Mouse (Mus musculus) forebrain, embryonic 16.5 days (tissue): Measurements from ENCODE around the gene Lenep. TPM values are rescaled to one million over a fixed set of nuclear protein-coding genes. Genes with fewer than 3 reads are reported as not detected.

Experiments used
- ATAC-seq: fragments of 200-750 bp; cut with Nextera tagmentation; 2 replicates; pipeline ENCODE4 v1.8.0; 2017; ENCODE audit warnings: mild to moderate bottlenecking, moderate library complexity
- H3K27ac ChIP-seq: fragments of 300-500 bp; sonication (generic); 2 replicates; pipeline ENCODE4 v1.5.1; 2014; ENCODE audit warnings: low read length, control low read depth
- H3K27me3 ChIP-seq: fragments of 300-500 bp; sonication (generic); replicated peaks from 2 replicates; pipeline ENCODE4 v1.6.1; 2014; ENCODE audit warnings: low read length; ENCODE audit not compliant: control insufficient read depth, insufficient read depth
- H3K36me3 ChIP-seq: fragments of 300-500 bp; sonication (generic); 2 replicates; pipeline ENCODE4 v1.6.1; 2014; ENCODE audit not compliant: control insufficient read depth, insufficient read depth
- H3K4me1 ChIP-seq: fragments of 300-500 bp; sonication (generic); replicated peaks from 2 replicates; pipeline ENCODE4 v1.6.1; 2014; ENCODE audit warnings: low read length; ENCODE audit not compliant: control insufficient read depth, insufficient read depth
- H3K4me2 ChIP-seq: fragments of 300-500 bp; sonication (generic); 2 replicates; pipeline ENCODE4 v1.6.1; 2014; ENCODE audit warnings: mild to moderate bottlenecking, low read length, control low read depth
- H3K4me3 ChIP-seq: fragments of 300-500 bp; sonication (generic); replicated peaks from 2 replicates; pipeline ENCODE4 v1.5.1; 2014; ENCODE audit warnings: mild to moderate bottlenecking, low read length, control low read depth
- H3K9ac ChIP-seq: fragments of 300-500 bp; sonication (generic); replicated peaks from 2 replicates; pipeline ENCODE4 v1.6.1; 2014; ENCODE audit warnings: low read depth, low read length, control low read depth
- H3K9me3 ChIP-seq: fragments of 300-500 bp; sonication (generic); 2 replicates; pipeline ENCODE4 v1.6.1; 2016; ENCODE audit warnings: low read length; ENCODE audit not compliant: control insufficient read depth
- WGBS: fragments of 180-500 bp; shearing (Covaris S2); extraction: QIAGEN DNeasy Blood & Tissue Kit; methylation state at CpG from one replicate; pipeline ENCODE4 v1.1.7; 2014; 5-methylcytosine and 5-hydroxymethylcytosine counted together
- polyA plus RNA-seq: library from polyadenylated mRNA; unstranded; fragments of >200 nt; fragmentation: Nextera tagmentation; extraction: Ambion mirVana; gene quantifications from 2 replicates; pipeline ENCODE4 v1.2.1, GENCODE M21; 2015

Lenep gene
- polyA plus RNA-seq = 0.77 TPM in 1 of 2 replicates, not detected in the other

GRCm38 (mm10) chr3:89402693-89403092 lies at the start of gene Lenep:
Lenep (minus strand) TSS chr3:89402793.
- Histone ChIP-seq H3K4me2 (no peak within 1 kb of the TSS), H3K9me3 (no peaks in the 10 kb centered on the region), H3K4me3 (no peak within 1 kb of the TSS), H3K4me1 (no peaks in the 10 kb centered on the region), H3K27me3 (no peaks in the 10 kb centered on the region), H3K27ac (no peak within 1 kb of the TSS), H3K36me3 (peaks cover 11% of the 10 kb centered on the region; the same call in 1 of the 2 replicates), H3K9ac (no peak within 1 kb of the TSS)
- ATAC-seq = no peak
- 80% methylated on average over 5 of the region's 5 CpGs for WGBS

- no peak overlapping the region for H3K4me3 ChIP-seq
- no peaks in the 10 kb centered on the region for H3K9me3 ChIP-seq
- H3K4me1 ChIP-seq = no peaks in the 10 kb centered on the region
- H3K27ac ChIP-seq = no peak overlapping the region
- H3K9ac ChIP-seq = no peak overlapping the region
- no peaks in the 10 kb centered on the region for H3K27me3 ChIP-seq
- no peaks in the 10 kb centered on the region for H3K36me3 ChIP-seq
- no peak for ATAC-seq
- H3K4me2 ChIP-seq = no peak overlapping the region
- WGBS = 86% methylated on average over 1 of the region's 1 CpGs
Measured at GRCm38 (mm10) chr3:89451916-89452315, 49.3 kb upstream of the Lenep start.

GRCm38 (mm10) chr3:89449541-89449940 lies 46.9 kb upstream of the Lenep start:
- Histone ChIP-seq H3K4me1 (no peaks in the 10 kb centered on the region), H3K9ac (no peak overlapping the region), H3K36me3 (no peaks in the 10 kb centered on the region), H3K9me3 (no peaks in the 10 kb centered on the region), H3K27ac (no peak overlapping the region), H3K4me3 (no peak overlapping the region), H3K27me3 (no peaks in the 10 kb centered on the region), H3K4me2 (no peak overlapping the region)
- peak; percentile 64; the same call in 1 of the 2 replicates for ATAC-seq
- WGBS = 41% methylated on average over 7 of the region's 7 CpGs

- no peaks in the 10 kb centered on the region for H3K27me3 ChIP-seq
- WGBS = 70% methylated on average over 13 of the region's 13 CpGs
- no peak overlapping the region for H3K27ac ChIP-seq
- H3K4me1 ChIP-seq = no peaks in the 10 kb centered on the region
- no peaks in the 10 kb centered on the region for H3K36me3 ChIP-seq
- H3K9ac ChIP-seq = no peak overlapping the region
- no peak overlapping the region for H3K4me3 ChIP-seq
- no peak for ATAC-seq
- no peaks in the 10 kb centered on the region for H3K9me3 ChIP-seq
- no peak overlapping the region for H3K4me2 ChIP-seq
Measured at GRCm38 (mm10) chr3:89448720-89449537, 46.3 kb upstream of the Lenep start.

GRCm38 (mm10) chr3:89440691-89441090 lies 38.1 kb upstream of the Lenep start:
- no peak overlapping the region for H3K27ac ChIP-seq
- peaks cover 6% of the 10 kb centered on the region for H3K4me1 ChIP-seq
- WGBS = 90% methylated on average over 2 of the region's 2 CpGs
- no peaks in the 10 kb centered on the region for H3K36me3 ChIP-seq
- H3K27me3 ChIP-seq = no peaks in the 10 kb centered on the region
- H3K4me2 ChIP-seq = no peak overlapping the region
- H3K4me3 ChIP-seq = no peak overlapping the region
- ATAC-seq = no peak
- no peak overlapping the region for H3K9ac ChIP-seq
- H3K9me3 ChIP-seq = no peaks in the 10 kb centered on the region

- peaks cover 9% of the 10 kb centered on the region for H3K4me1 ChIP-seq
- peak overlapping the region; percentile 35 for H3K4me3 ChIP-seq
- 15% methylated on average over 5 of the region's 5 CpGs for WGBS
- no peak overlapping the region for H3K9ac ChIP-seq
- no peaks in the 10 kb centered on the region for H3K9me3 ChIP-seq
- H3K27me3 ChIP-seq = no peaks in the 10 kb centered on the region
- H3K4me2 ChIP-seq = peak overlapping the region; percentile 46
- H3K36me3 ChIP-seq = 0 out of 2 replicates have a peak, but pooled peaks cover 11% of the 10 kb centered on the region
- peak; percentile 52; the same call in 1 of the 2 replicates for ATAC-seq
- H3K27ac ChIP-seq = no peak overlapping the region
Measured at GRCm38 (mm10) chr3:89437269-89437668, 34.7 kb upstream of the Lenep start.

GRCm38 (mm10) chr3:89436176-89437113 lies 33.9 kb upstream of the Lenep start, which contains the start of gene Pbxip1:
Pbxip1 (plus strand) TSS chr3:89436706.
- H3K27ac ChIP-seq = no peak within 1 kb of the TSS
- WGBS = 3% methylated on average over 15 of the region's 16 CpGs
- ATAC-seq = peak; percentile 26

GRCm38 (mm10) chr3:89435041-89435440 lies 32.4 kb upstream of the Lenep start:
- H3K9ac ChIP-seq = no peak overlapping the region
- no peak for ATAC-seq
- H3K27ac ChIP-seq = no peak overlapping the region
- 0 out of 2 replicates have a peak, but pooled peaks cover 11% of the 10 kb centered on the region for H3K36me3 ChIP-seq
- H3K4me3 ChIP-seq = no peak overlapping the region
- WGBS = 40% methylated on average over 7 of the region's 7 CpGs
- H3K27me3 ChIP-seq = no peaks in the 10 kb centered on the region
- no peak overlapping the region for H3K4me2 ChIP-seq
- peaks cover 24% of the 10 kb centered on the region for H3K4me1 ChIP-seq
- H3K9me3 ChIP-seq = no peaks in the 10 kb centered on the region

More at GRCm38 (mm10) chr3:89436176-89437113, 33.9 kb upstream of the Lenep start, which contains the start of gene Pbxip1:
- no peaks in the 10 kb centered on the region for H3K27me3 ChIP-seq
- peak within 1 kb of the TSS; percentile 35 for H3K4me3 ChIP-seq
- H3K9ac ChIP-seq = no peak within 1 kb of the TSS
- peaks cover 16% of the 10 kb centered on the region for H3K4me1 ChIP-seq
- H3K9me3 ChIP-seq = no peaks in the 10 kb centered on the region
- 0 out of 2 replicates have a peak, but pooled peaks cover 11% of the 10 kb centered on the region for H3K36me3 ChIP-seq
- peak within 1 kb of the TSS; percentile 46 for H3K4me2 ChIP-seq

- Histone ChIP-seq H3K36me3 (0 out of 2 replicates have a peak, but pooled peaks cover 11% of the 10 kb centered on the region), H3K27me3 (no peaks in the 10 kb centered on the region), H3K9me3 (no peaks in the 10 kb centered on the region), H3K4me3 (no peak overlapping the region), H3K9ac (no peak overlapping the region), H3K4me1 (peaks cover 24% of the 10 kb centered on the region), H3K4me2 (no peak overlapping the region), H3K27ac (no peak overlapping the region)
- ATAC-seq = no peak
- 72% methylated on average over 11 of the region's 11 CpGs for WGBS
Measured at GRCm38 (mm10) chr3:89434532-89434931, 31.9 kb upstream of the Lenep start.
